Mouse (Mus musculus) CH12.LX (cell line): ENCODE data around the gene Gstm6.

Source experiments
- CTCF ChIP-seq, 2 experiments: IDR thresholded peaks in 1 of 2; conservative IDR thresholded peaks in 1 of 2; 2 replicates each; pipeline ENCODE4 v1.5.1; 2011 to 2012; ENCODE audit warnings: low read depth in 2 of 2, low read length in 2 of 2, improper control_type of control experiment in 1 of 2, inconsistent platforms in 1 of 2, mild to moderate bottlenecking in 1 of 2, moderate library complexity in 1 of 2
- EP300 ChIP-seq: IDR thresholded peaks from 2 replicates; pipeline ENCODE4 v1.6.1; 2011; ENCODE audit warnings: low read length, improper control_type of control experiment
- ETS1 ChIP-seq: conservative IDR thresholded peaks from 2 replicates; pipeline ENCODE4 v1.6.1; 2012; ENCODE audit warnings: low read depth, mild to moderate bottlenecking, inconsistent platforms, low read length, improper control_type of control experiment, moderate library complexity
- HCFC1 ChIP-seq: IDR thresholded peaks from 2 replicates; pipeline ENCODE4 v1.6.1; 2012; ENCODE audit warnings: low read depth, mild to moderate bottlenecking, inconsistent platforms, low read length, improper control_type of control experiment
- MAFK ChIP-seq: IDR thresholded peaks from 2 replicates; pipeline ENCODE4 v1.6.1; 2011; ENCODE audit warnings: low read length, improper control_type of control experiment; ENCODE audit not compliant: insufficient replicate concordance

DNA sequence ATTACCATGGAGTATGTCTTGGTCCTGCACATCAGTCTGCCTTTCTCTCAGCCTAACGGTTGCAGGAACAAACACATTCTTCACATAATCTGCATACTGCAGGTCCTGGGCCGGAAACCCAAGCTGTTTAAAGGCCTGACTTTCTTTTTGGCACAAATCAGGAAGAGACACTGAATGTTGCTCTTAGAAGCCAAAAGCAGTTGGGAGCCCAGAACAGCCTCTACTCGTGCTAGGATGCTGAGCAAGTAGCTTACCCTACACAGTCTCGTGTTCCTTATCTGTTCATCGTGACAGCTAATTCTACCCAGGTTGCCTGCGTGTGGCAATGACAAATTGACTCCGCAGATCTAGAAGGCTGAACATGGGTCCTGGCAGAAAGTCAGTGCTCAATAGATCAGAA is 3.0 kb downstream of the Gstm6 start:
- TF ChIP-seq CTCF (conservative IDR thresholded peaks at IDR 0.05 in 1 of 2, IDR thresholded peaks at IDR 0.05 in 1 of 2; ENCODE audit: low read depth in 2 of 2, low read length in 2 of 2) (no peak), HCFC1 (no peak), EP300 (no peak), ETS1 (no peak), MAFK (no peak)
